Mouse (Mus musculus): ENCODE data around the gene Bbip1. TPM values are rescaled to one million over a fixed set of nuclear protein-coding genes. Genes with fewer than 3 reads are reported as not detected.
"Not testable (repeated sequence)": the region's sequence is repeated elsewhere in the genome, so short reads cannot be mapped to it uniquely, and the experiment has no call there.

Bbip1 gene
- polyA plus RNA-seq (2012; ENCODE audit: insufficient read depth, insufficient read length, missing spikeins), result 61.0 and 70.1 TPM in 2 replicates

DNA sequence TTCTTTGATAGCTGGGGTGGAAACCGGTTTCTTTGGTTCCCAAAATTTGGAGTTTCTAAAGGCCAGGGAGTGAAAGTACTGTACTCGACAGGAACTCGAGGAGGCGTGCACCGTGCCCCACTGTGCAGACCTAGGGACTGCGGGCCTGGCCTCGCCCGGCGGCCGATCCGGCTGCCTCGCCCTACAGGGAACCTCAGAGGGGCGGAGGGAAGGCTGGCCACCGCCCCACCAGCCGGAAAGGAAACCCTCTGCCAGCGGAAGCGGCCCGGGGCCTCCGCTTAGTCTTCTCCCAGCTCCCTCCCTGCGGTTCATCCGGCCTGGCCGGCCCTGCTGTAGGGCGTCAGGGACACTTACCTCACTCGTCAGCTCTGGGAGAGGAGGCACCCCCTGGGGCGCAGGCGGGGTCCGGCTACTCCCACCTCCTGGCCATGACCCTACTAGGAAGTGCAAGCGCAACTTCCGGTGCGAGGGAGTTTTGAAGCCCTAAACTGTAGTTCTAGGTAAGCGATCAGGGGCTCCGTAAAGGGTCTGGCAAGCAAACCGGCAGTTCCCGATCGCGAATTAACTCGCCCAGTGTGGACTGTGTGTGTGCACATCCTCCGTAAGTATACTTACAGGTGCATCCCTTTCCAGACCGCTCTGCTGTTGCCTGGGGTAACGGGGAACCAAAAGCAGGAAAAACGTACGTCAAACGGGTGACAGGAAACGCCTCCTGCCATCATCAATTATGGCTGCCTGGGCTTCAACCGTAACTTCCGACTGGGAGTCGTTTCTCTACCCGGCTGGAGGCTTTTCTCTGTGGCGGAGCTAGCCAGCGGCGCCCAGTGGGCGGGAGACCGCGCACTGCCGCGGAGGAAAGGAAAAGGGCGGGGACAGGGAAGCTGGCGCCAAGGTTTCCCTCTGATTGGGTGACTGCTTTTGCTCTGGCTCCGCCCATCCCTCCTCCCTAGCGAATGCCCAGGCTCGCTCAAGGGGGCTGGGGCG is at the start of gene Bbip1, which contains the start of gene Shoc2:
TSS of gene Bbip1 (minus strand) at position 826 of the 984 bp plus-strand sequence.
TSS of gene Shoc2 (plus strand) at position 505 of the 984 bp plus-strand sequence.
- peak within 1 kb of the TSS; percentile 75 for H3K4me3 ChIP-seq (ENCODE audit: insufficient read depth, low read depth, low read length)
- H3K27ac ChIP-seq (replicated peaks; ENCODE audit: low read depth, low read length), result peak within 1 kb of the TSS; percentile 93
- peaks cover 3% of the 10 kb centered on the region; the same call in 1 of the 2 replicates for H3K4me1 ChIP-seq (ENCODE audit: control insufficient read depth, insufficient read depth, insufficient read length, low read length)

DNA sequence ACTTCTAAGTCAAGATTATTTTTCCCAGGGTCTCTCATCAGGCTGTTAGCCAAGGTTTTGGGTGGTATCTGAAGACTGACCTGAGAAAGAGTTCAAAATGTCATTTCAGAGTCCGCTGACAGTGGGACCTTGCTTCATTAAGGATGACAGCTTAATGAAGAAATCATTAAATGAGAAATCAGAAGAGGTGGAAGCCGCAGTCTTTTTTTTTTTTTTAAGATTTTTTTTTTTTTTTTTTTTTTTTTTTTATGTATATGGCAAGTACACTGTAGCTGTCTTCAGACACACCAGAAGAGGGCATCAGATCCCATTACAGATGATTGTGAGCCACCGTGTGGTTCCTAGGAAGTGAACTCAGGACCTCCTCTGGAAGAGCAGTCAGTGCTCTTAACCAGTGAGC is 49.4 kb upstream of the Bbip1 start:
- H3K27ac ChIP-seq (replicated peaks; ENCODE audit: low read depth, low read length), result no peak overlapping the region

DNA sequence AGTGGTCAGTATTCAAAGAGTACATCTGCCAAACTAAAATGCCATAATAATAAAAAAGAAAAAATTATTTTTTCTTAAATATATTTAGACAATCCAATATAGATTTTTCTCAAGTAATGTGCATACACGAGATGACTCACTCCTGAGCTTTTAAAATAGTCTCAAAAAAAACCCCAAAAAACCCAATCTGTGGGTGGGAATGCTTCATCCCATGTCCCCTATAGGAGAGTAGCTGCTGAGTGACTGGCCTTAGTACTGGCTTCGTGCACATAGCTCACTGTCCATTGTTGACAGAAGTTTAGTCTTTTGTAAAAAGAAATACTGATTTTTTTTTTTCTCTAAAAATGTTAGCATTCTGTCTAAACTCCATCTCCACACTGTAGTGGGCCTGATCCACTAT is 46.1 kb upstream of the Bbip1 start:
- Histone ChIP-seq H3K27ac (replicated peaks; ENCODE audit: low read depth, low read length) (no peak overlapping the region), H3K4me1 (ENCODE audit: control insufficient read depth, insufficient read depth, insufficient read length, low read length) (peaks cover 2% of the 10 kb centered on the region; the same call in 1 of the 2 replicates)

More for the DNA sequence above, 49.4 kb upstream of the Bbip1 start:
- Histone ChIP-seq H3K4me3 (ENCODE audit: insufficient read depth, low read depth, low read length) (no peak overlapping the region), H3K4me1 (ENCODE audit: control insufficient read depth, insufficient read depth, insufficient read length, low read length) (peaks cover 2% of the 10 kb centered on the region; the same call in 1 of the 2 replicates)

DNA sequence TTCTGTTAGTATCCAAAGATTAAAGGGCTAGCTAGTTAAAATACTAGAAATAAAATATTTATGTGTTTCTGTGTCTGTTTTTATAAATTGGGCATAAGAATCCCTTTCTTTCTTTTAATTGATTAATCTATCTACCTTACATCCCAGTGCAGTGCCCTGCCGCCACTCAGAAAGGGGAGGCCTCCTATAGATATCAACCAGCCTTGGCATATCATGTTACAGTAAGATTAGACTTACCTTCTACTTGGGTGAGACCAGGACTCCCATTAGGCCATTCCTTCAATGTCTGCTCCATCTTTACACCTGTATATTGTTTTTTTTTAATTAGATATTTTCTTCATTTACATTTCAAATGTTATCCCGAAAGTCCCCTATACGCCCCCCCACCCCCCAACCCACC is 40.2 kb upstream of the Bbip1 start:
- Histone ChIP-seq H3K27ac (replicated peaks; ENCODE audit: low read depth, low read length) (no peak overlapping the region), H3K4me3 (ENCODE audit: insufficient read depth, low read depth, low read length) (no peak overlapping the region)

More for the DNA sequence above, 46.1 kb upstream of the Bbip1 start:
- H3K4me3 ChIP-seq (ENCODE audit: insufficient read depth, low read depth, low read length), result no peak overlapping the region

DNA sequence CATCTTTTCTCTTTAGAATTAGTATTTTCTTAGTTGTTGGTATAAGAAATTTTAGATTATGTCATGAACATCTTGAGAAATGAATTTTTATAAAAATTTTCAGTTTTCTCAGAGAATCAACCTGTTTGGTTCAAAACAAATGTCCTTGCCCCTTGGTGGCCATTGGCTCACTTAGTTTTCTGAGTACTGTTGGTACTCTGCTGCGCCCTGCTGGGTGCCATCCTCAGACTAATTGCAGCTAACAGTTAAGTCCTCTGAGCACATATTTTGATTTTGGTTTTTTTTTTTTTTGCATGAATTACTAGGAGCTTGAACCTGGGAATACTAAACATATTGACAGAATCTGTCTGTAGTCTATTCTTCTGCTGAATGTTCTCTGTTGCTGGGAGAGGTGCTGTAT is 38.9 kb upstream of the Bbip1 start:
- Histone ChIP-seq H3K27ac (replicated peaks; ENCODE audit: low read depth, low read length) (no peak overlapping the region), H3K4me1 (ENCODE audit: control insufficient read depth, insufficient read depth, insufficient read length, low read length) (no peaks in the 10 kb centered on the region), H3K4me3 (ENCODE audit: insufficient read depth, low read depth, low read length) (no peak overlapping the region)

More for the DNA sequence above, 40.2 kb upstream of the Bbip1 start:
- H3K4me1 ChIP-seq (ENCODE audit: control insufficient read depth, insufficient read depth, insufficient read length, low read length), result no peaks in the 10 kb centered on the region

DNA sequence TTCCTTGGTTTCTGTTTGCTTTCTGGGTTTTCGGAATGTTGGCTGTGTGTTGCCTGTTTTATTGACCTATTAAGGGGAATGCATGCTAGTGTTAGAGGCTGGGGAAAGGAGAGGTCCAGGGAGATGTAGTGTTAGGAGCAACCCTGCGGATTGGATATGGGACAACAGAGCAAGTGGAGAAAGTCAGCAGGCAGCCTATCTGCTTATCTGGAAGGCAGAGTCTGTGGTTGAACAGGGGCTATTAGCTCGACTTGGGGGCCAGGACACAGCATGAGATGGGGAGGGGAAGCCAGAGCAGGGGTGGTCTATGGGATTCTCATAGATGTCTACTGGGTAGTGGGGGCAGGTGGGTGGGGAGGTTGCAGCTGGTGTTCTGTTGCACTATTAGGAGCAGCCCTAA is 37.6 kb upstream of the Bbip1 start:
- H3K4me3 ChIP-seq (ENCODE audit: insufficient read depth, low read depth, low read length), result no peak overlapping the region
- H3K27ac ChIP-seq (replicated peaks; ENCODE audit: low read depth, low read length), result no peak overlapping the region
- H3K4me1 ChIP-seq (ENCODE audit: control insufficient read depth, insufficient read depth, insufficient read length, low read length), result no peaks in the 10 kb centered on the region

DNA sequence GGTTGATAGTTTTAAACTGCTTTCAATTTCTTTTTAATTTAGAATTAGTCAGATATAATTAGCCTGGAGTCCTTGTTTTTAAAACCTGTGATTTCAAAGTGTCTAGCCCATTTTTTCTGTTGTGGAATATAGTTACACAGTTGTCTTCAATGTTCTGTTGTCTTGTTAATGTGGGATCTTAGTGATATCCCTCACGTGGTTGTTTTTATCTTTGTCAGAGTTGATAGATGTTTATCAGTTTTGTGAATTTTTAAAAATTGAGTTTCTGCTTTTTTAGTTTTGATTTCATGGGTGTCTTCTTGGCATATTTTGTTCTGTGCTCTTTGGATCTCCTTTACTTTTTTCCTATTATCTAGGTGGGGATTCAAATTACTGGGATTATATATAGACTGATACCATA is 29.2 kb upstream of the Bbip1 start:
- H3K27ac ChIP-seq (replicated peaks; ENCODE audit: low read depth, low read length), result no peak overlapping the region
- peaks cover 6% of the 10 kb centered on the region for H3K4me1 ChIP-seq (ENCODE audit: control insufficient read depth, insufficient read depth, insufficient read length, low read length)
- no peak overlapping the region for H3K4me3 ChIP-seq (ENCODE audit: insufficient read depth, low read depth, low read length)

DNA sequence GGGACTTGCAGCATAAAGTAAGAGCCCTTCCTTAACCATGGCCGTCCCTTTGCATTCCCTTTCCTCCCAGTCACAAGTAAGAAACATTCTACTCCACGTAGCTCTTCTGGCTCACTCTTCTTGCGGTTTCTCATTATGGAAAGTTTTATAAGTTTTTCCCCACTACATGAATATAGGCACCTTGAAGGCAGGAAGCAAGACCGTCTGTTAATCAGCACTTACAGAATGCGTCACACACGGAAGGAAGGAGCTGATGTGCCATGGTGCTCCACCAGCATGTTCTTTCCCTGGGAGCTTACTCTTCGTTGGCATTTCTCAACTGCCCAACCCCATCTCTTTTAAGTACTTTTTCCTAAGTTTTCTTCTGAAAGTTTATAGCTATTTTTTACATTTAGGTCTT is 27.5 kb upstream of the Bbip1 start:
- no peak overlapping the region for H3K4me3 ChIP-seq (ENCODE audit: insufficient read depth, low read depth, low read length)
- peak overlapping the region; percentile 37; the same call in 1 of the 2 replicates for H3K27ac ChIP-seq (replicated peaks; ENCODE audit: low read depth, low read length)
- H3K4me1 ChIP-seq (ENCODE audit: control insufficient read depth, insufficient read depth, insufficient read length, low read length), result peaks cover 6% of the 10 kb centered on the region

DNA sequence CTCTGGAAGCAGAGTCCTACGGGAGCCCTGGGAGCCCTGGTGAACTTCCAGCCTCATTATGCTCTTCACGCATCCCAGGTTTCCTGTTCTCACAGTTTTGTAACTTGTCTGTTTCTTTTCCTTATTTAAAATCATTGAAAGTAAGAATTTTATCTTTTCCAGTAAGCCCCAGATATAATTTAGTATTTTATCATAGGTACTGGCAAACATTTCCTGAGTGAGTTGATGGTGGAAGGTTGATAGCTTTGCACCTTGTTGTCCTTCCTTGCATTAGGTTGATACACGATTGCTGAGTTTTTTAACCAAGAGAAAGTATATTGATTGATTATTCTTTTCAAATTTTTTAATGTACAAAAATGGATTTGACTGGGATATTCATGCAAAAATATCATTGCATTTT is 24.8 kb upstream of the Bbip1 start:
- Histone ChIP-seq H3K27ac (replicated peaks; ENCODE audit: low read depth, low read length) (no peak overlapping the region), H3K4me1 (ENCODE audit: control insufficient read depth, insufficient read depth, insufficient read length, low read length) (peaks cover 6% of the 10 kb centered on the region), H3K4me3 (ENCODE audit: insufficient read depth, low read depth, low read length) (no peak overlapping the region)

DNA sequence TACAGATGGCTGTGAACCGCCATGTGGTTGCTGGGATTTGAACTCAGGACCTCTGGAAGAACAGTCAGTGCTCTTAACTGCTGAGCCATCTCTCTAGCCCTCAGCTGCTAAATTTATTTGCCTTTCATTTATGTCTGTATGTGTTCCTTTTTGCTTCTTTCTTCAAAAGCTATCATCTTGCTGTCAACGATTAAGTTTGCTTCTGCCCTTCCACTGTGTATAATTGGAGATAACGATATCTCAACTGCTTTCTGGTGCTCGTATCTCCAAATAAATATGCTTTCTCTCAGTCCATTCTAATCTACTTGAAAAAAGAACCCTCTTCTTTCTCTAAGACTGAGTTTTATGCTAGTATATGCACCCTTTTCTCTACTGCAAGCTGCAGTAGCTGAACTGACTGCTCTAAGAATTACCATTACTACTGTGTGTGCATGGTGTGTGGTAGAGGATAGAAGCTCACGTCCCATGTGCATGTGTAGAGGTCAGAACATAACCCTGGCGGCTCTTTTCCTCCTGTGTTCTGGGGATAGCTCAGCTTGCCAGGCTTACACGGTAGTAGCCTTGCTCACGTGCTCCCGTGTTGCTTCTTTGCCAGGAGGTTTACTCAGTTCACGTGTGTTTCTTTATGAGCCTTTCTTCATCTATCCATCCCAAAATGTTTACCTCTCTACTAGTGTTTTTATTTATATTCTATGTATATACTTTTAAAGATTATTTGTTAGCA is 20.6 kb upstream of the Bbip1 start:
- Histone ChIP-seq H3K4me1 (ENCODE audit: control insufficient read depth, insufficient read depth, insufficient read length, low read length) (no peaks in the 10 kb centered on the region; the same call in 1 of the 2 replicates), H3K4me3 (ENCODE audit: insufficient read depth, low read depth, low read length) (no peak overlapping the region), H3K27ac (replicated peaks; ENCODE audit: low read depth, low read length) (no peak overlapping the region)

DNA sequence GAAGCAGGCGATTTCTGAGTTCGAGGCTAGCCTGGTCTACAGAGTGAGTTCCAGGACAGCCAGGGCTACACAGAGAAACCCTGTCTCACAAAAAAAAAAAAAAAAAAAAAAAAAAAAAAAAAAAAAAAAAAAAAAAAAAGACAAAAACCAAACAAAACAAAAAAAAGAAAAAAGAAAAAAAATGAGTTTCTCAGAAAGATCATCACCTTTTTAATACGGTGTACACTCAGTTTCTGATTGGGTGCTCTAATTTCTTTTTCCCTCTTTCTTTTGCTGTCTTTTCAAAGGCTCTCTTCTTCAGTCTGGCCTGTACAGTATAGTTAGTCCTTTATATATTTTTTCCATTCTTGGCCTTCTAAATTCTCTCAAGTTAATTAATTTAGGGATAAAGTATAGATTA is 19.9 kb upstream of the Bbip1 start:
- not testable (repeated sequence) for H3K27ac ChIP-seq (replicated peaks; ENCODE audit: low read depth, low read length); H3K4me1 ChIP-seq (ENCODE audit: control insufficient read depth, insufficient read depth, insufficient read length, low read length); H3K4me3 ChIP-seq (ENCODE audit: insufficient read depth, low read depth, low read length)

DNA sequence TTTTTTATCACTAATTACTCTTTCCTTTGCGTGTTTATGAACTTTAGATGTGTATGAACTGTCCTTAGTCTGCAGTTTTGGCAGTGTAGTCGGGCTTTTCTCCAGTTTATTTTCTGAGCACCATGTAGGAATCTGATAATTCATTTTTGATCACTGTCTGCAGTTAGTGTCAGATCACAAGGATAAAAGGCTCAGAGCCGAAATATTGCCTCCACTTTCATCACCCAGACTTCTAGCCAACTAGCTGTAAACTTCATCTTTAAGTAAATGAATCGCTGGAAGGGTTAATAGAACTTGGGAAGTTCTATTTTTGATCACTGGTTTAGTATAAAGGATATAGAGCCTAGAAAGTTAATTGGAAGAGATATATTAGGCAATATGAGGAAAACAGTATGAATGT is 18.1 kb upstream of the Bbip1 start:
- Histone ChIP-seq H3K4me1 (ENCODE audit: control insufficient read depth, insufficient read depth, insufficient read length, low read length) (no peaks in the 10 kb centered on the region), H3K27ac (replicated peaks; ENCODE audit: low read depth, low read length) (no peak overlapping the region), H3K4me3 (ENCODE audit: insufficient read depth, low read depth, low read length) (no peak overlapping the region)

DNA sequence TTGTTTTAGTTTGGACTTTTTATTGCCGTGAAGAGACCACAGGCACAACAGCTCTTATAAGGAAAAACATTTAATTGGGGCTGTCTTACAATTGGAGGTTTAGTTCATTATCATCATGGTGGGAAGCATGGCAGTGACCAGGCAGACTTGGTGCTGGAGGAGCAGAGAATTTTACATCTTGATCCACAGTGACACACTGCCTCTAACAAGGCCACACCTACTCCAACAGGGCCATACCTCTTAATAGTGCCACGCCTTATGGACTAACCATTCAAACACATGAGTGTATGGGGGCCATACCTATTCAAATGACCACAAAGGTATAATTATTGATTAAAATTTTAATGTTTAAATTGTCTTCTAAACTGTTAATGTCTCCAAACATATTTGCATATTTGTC is 13.1 kb upstream of the Bbip1 start:
- Histone ChIP-seq H3K27ac (replicated peaks; ENCODE audit: low read depth, low read length) (no peak overlapping the region), H3K4me1 (ENCODE audit: control insufficient read depth, insufficient read depth, insufficient read length, low read length) (peaks cover 2% of the 10 kb centered on the region; the same call in 1 of the 2 replicates), H3K4me3 (ENCODE audit: insufficient read depth, low read depth, low read length) (no peak overlapping the region)

DNA sequence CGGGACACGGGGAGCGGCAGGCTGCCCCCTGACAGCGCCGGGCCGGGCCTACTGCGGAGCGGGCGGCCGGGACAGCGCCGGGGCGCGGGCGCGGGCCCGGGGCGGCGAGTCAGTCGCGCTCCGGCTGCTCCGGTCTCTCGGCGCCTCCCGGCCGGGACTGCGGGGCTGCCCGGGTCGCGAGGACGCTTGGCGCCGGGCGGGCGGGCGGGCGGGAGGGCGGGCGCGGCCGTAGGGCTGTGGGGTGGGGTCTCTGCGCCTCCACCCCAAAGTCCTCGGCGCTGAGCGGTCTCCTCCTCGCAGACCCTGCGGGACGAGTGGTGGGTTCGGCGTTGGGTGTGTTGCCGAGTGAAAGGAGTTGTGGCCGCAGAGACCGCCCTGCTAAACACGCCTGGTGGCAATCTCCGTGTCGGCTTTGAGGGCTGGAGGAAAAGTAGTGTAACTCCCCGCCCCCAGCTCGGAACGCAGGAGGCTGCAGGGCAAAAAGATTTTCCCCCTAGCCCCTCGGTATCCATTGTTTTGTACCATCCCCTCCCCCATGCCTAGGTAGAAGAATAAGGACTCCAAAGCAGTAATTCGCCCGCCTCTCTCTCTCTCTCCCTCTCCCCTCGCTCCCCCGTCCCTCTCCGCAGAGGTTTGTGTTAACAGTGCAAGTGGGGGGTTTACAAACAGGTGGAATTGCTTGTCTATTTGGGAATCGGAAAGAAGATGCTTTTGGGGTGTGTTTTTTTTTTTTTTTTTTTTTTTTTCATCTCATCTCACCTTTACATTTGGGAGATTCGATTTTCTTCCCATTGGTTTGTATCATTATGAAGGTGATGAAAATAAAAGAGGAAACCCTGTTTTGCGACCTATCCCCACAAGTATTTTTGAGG is 980 bp upstream of the Bbip1 start:
- H3K27ac ChIP-seq (replicated peaks; ENCODE audit: low read depth, low read length), result peak overlapping the region; percentile 63
- peak overlapping the region; percentile 73 for H3K4me3 ChIP-seq (ENCODE audit: insufficient read depth, low read depth, low read length)
- peaks cover 3% of the 10 kb centered on the region; the same call in 1 of the 2 replicates for H3K4me1 ChIP-seq (ENCODE audit: control insufficient read depth, insufficient read depth, insufficient read length, low read length)

Data from brown adipose tissue, adult 24 weeks (tissue).